In genomic region chr17:64579696-64580095, GRCm38 (mm10) we compare ENCODE assay signal across 8 mouse cellular contexts. TPM values are rescaled to one million over a fixed set of nuclear protein-coding genes. Genes with fewer than 3 reads are reported as not detected.
DNase-seq lines count a peak whose midpoint lies in the region; ATAC-seq and TF ChIP-seq lines count a peak whose summit lies in the region.

No protein-coding gene starts in this region.

- no peak for TF ChIP-seq EP300 in MEL (IDR thresholded peaks at IDR 0.05; ENCODE audit: low read depth in 1 of 2, low read length in 2 of 2)

- H3K9ac ChIP-seq in MEL (ENCODE audit: control insufficient read depth, low read depth, low read length, poor library complexity, severe bottlenecking) = no peak overlapping the region

- peak; percentile 25 for DNase-seq in A20 (ENCODE audit: low read depth, low spot score)
- DNase-seq in MEL (ENCODE audit: low read depth, low spot score) = peak; percentile 46
- peak; percentile 86 for DNase-seq in induced T-regulatory cell, adult 2 months (ENCODE audit: low read depth)
- DNase-seq in lung, postnatal 25 days (ENCODE audit: low spot score) = peak; percentile 34
- peak; percentile 36 to 43 for DNase-seq in thymus, postnatal 10 days (ENCODE audit: low spot score in 2 of 2)
- DNase-seq in embryo, embryonic 10.5 days (ENCODE audit: low spot score) = no peak

- TF ChIP-seq CTCF in MEL (IDR thresholded peaks at IDR 0.05 in 2 of 3, conservative IDR thresholded peaks at IDR 0.05 in 1 of 3; ENCODE audit: control insufficient read depth in 1 of 3, insufficient read depth in 1 of 3, low read depth in 2 of 3, low read length in 3 of 3, poor library complexity in 1 of 3, severe bottlenecking in 1 of 3) = no peak

- no peak for TF ChIP-seq RAD21 in MEL (IDR thresholded peaks at IDR 0.05; ENCODE audit: low read depth, low read length)

- H3K27me3 ChIP-seq in MEL (ENCODE audit: control insufficient read depth in 1 of 2, insufficient read depth in 2 of 2, low read length in 2 of 2) = no peaks in the 10 kb centered on the region

- no peak for TF ChIP-seq POLR2A in MEL (IDR thresholded peaks at IDR 0.05; ENCODE audit: control insufficient read depth in 1 of 2, insufficient read depth in 1 of 2, low read depth in 1 of 2, low read length in 2 of 2, poor library complexity in 1 of 2)

- H3K27ac ChIP-seq in MEL (ENCODE audit: control insufficient read depth, low read depth, low read length) = no peak overlapping the region

- no peaks in the 10 kb centered on the region for H3K79me2 ChIP-seq in MEL (ENCODE audit: control insufficient read depth, insufficient read depth, low read length, poor library complexity)

- no peak for ATAC-seq in erythroid progenitor cell, adult 5-6 weeks (replicated peaks; ENCODE audit: low FRiP score, poor library complexity, severe bottlenecking)
- ATAC-seq in megakaryocyte-erythroid progenitor cell, adult 5-6 weeks (replicated peaks; ENCODE audit: low FRiP score, low TSS enrichment, poor library complexity, severe bottlenecking) = no peak

- no peak overlapping the region; a peak in 1 of 4 replicates for H3K4me3 ChIP-seq in MEL (ENCODE audit: control insufficient read depth in 1 of 2, insufficient read depth in 1 of 2, low read depth in 2 of 2, low read length in 2 of 2)

- H3K4me1 ChIP-seq in MEL (ENCODE audit: control insufficient read depth in 1 of 2, insufficient read depth in 2 of 2, low read length in 2 of 2) = peaks cover 0 to 8% of the 10 kb centered on the region in 2 experiments; a peak in 2 of 4 replicates

- H3K36me3 ChIP-seq in MEL (ENCODE audit: control insufficient read depth in 1 of 2, insufficient read depth in 2 of 2, low read length in 2 of 2) = peaks cover 0 to 5% of the 10 kb centered on the region in 2 experiments; a peak in 2 of 4 replicates

- no peaks in the 10 kb centered on the region for H3K9me3 ChIP-seq in MEL (replicated peaks; ENCODE audit: insufficient read depth, low read length)

TF ChIP-seq in MEL, 35 proteins besides CTCF, POLR2A, EP300 and RAD21:
- peak; percentile 71 for TF ChIP-seq RCOR1 (IDR thresholded peaks at IDR 0.05; ENCODE audit: low read depth, low read length)
- no peak for TF ChIP-seq CHD2 (IDR thresholded peaks at IDR 0.05; ENCODE audit: low read length)
- TF ChIP-seq ZNF384 (IDR thresholded peaks at IDR 0.05; ENCODE audit: low read depth, low read length) = peak; percentile 9; the same call in 1 of the 2 replicates
- TF ChIP-seq MEF2A (IDR thresholded peaks at IDR 0.05; ENCODE audit: extremely low read depth, insufficient replicate concordance, low read depth, low read length, poor library complexity, severe bottlenecking) = no peak

RNA-seq across cellular contexts. Expression of gene Man2a1, which starts 20.8 kb away (rescaled TPM):
- 8.0 and 8.7 TPM in 2 replicates for total RNA-seq in MEL (2012; rRNA removed)
- 10 to 100 TPM in 1 of 2 experiments, 1 to 10 TPM in 1; 9.1 to 27.5 TPM for polyA plus RNA-seq in MEL (2012; ENCODE audit: insufficient read depth in 1 of 2, insufficient read length in 2 of 2, low read depth in 1 of 2, low replicate concordance in 2 of 2, missing spikeins in 1 of 2)
- total RNA-seq in erythroid progenitor cell, adult 5-6 weeks (2015; ENCODE audit: low replicate concordance) = 8.0 and 10.1 TPM in 2 replicates
- total RNA-seq in erythroid progenitor cell, adult 5-6 weeks (2017; ENCODE audit: low replicate concordance) = 10.3 and 13.1 TPM in 2 replicates
- total RNA-seq in megakaryocyte-erythroid progenitor cell, adult 5-6 weeks (2014; fragmentation: Nextera tagmentation) = 15.7 and 29.5 TPM in 2 replicates
- total RNA-seq in megakaryocyte-erythroid progenitor cell, adult 5-6 weeks (2017) = 17.7 and 33.4 TPM in 2 replicates
